Mouse (Mus musculus) urinary bladder, adult 2 months (tissue): ENCODE measurements around the gene Kng2. TPM values are rescaled to one million over a fixed set of nuclear protein-coding genes. Genes with fewer than 3 reads are reported as not detected.
"Not testable (repeated sequence)": the region's sequence is repeated elsewhere in the genome, so short reads cannot be mapped to it uniquely, and the experiment has no call there.

ENCODE experiments used
- DNase-seq: peaks from one replicate; pipeline ENCODE4 v3.0.0; 2022; ENCODE audit warnings: low spot score
- polyA plus RNA-seq: library from polyadenylated mRNA; depleted of rRNA; stranded (reverse); fragments of >200 nt; gene quantifications from 2 replicates; pipeline ENCODE4 v1.2.3, GENCODE M21; 2012; rRNA removed

Gene Kng2
- polyA plus RNA-seq, 1 experiment = 0.07 TPM

DNA sequence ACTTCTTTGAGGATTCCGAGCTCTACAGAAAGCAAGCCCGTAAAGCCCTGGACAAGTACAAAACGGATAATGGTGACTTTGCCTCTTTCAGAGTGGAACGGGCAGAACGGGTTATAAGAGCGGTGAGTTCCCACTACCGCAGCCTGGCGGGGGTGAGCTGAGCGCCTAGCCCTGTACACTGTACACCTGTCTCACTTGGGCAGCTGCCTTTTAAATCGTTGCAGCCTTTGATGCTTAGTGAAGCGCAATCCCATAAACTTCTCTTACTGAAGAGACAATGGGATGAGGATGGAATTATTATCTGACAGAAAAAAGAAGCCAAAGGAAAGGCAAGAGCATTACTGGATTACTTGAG lies 73.2 kb downstream of the Kng2 start:
- no peak for DNase-seq

DNA sequence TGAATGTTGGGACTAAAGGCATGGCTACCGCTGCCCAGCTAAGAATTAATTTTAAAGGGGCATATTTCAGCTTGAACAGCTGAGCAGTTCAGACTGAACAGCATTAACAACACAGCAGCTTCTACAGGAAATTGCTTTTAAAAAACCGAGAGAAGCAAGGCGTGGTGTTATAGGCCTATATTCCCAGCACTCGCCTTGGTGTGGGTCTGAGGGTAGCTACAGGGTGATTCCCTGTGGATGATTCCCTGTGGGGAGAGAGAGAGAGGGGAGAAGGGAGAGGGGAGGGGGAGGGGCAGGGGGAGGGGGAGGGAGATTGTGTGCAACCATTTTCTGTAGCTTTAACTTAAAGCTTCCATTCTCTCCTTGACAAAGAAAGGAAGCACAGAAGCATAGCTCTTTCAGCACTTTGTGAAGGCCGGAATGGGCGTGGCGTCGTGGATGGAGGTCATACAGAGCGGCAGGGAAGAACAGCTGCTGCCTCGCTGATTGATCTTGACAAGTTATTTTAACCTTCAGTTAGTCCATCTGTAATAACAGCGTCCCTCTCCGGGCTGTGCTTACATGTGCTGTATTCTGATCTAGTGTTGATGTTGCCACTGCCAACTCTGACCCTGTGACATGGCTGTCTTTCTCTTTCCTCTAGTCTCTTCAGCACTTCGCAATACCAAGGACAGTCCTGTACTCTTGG lies 73.7 kb downstream of the Kng2 start:
- no peak for DNase-seq

DNA sequence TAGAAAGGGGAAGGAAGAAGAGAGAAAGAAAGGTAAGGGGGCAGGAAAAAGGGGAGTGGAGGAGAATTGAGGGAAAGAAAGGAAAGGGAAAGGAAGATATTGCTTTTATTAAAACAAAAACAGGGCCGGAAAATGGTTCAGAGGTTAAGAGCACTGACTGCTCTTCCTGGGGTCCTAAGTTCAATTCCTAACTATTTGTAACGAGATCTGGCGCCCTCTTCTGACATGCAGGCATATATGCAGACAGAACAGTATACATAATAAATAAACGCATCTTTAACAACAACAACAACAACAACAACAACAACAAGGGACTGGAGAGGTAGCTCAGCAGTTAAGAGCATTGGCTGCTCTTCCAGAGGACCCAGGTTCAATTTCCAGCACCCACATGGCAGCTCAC lies 76.2 kb downstream of the Kng2 start:
- no peak for DNase-seq

DNA sequence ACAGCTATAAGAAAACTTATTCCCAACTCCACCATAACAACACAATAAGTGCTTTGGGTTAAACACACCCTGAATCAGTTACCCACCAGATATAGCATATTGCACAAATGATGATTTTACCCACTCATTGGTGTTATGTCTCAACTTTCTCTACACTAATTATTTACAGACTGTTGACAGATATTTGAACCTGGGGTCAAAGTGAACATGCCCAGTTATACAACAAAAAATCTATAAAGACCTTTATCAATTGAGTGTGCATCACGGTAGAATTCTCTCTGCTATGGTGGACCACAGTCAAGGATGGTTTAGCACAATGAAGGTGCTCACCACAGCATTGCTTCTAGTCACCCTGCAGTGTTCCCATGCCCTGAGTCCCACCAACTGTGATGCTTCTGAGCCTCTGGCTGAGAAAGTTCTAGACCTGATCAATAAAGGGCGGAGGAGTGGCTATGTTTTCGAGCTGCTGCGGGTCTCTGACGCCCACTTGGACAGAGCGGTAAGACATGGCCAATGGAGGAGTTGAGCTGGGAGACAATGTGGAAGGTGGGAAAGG lies 78.4 kb downstream of the Kng2 start, which contains the start of gene Hrg:
Gene Hrg (plus strand): TSS at position 233 of the 556 bp plus-strand sequence.
- DNase-seq = no peak

DNA sequence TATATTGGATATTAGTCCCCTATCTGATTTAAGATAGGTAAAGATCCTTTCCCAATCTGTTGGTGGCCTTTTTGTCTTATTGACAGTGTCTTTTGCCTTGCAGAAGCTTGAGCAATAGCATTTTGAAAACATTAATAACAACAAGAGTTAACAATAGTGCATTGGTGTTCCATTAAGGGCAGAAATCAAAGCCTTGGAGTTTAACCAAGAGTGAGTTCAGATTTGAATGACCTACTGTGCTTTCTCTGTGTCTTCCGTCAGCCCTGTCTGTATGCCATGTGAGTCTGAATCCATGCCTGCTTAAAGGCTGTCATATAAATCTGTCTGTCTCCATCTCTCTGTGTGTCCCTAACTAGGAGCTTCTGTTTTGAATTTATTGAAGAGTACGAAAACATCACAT lies 81.9 kb downstream of the Kng2 start:
- DNase-seq = no peak

DNA sequence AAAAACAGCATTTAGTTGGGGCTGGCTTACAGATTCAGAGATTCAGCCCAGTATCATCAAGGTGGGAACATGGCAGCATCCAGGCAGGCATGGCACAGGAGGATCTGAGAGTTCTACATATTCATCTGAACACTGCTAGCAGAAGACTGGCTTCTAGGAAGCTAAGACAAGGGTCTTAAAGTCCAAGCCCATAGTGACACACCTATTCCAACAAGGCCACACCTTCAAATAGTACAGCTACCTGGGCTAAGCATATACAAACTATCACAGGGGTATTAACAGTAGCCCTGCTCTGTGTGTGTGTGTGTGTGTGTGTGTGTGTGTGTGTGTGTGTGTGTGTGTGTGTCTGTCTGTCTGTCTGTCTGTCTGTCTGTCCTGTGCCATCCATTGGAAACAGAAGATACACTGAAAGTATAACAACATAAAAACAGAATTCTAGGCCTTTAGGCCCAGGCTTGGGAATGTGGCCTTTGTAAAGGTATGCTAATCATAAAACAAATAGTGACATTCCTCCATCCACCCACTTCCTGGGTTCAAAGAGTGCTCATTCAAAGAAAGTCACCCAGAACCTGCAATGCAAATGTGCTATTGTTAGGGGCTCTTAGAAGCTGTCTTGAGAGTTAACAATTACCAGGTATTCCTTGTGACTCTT lies 87.3 kb downstream of the Kng2 start:
- DNase-seq = not testable (repeated sequence)

DNA sequence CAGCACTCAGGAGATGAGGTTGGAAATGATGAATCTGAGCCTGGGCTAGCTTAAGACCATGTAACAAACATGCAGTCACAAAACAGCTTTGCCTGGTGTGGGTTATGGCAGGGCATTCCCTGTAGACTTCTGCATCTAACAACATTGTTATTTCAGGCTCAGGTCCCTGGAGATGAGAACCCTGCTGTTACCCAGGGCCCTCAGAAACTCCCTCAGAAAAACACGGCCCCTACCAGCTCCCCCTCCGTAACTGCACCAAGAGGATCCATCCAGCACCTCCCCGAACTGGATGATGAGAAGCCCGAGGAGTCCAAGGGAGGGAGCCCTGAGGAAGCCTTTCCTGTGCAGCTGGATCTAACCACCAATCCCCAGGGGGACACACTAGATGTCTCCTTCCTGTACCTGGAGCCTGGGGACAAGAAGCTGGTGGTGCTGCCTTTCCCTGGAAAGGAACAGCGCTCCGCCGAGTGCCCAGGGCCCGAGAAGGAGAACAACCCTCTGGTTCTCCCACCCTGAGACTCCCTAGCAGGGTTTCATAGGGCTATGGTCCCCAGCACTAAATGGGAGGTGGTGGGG lies 90.1 kb downstream of the Kng2 start:
- no peak for DNase-seq

DNA sequence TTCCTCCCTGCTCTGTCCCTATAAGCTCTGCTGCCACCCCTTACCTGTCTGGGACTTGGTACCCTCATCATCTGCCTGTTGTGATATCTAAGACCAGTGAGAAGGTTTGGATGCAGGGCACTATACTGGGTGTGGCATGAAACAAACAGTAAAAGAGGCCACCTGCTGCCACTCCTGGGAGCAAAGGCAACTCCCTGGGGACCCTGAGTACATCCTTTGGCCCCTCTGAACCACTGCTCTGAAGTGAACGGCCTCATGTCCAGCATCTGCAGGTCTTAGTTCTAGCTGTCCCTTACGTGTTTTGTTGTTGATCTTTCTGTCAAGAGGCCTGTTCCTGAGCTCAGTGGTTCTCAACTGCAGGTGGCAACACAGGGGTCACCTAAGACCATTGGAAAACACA lies 90.7 kb downstream of the Kng2 start:
- no peak for DNase-seq

DNA sequence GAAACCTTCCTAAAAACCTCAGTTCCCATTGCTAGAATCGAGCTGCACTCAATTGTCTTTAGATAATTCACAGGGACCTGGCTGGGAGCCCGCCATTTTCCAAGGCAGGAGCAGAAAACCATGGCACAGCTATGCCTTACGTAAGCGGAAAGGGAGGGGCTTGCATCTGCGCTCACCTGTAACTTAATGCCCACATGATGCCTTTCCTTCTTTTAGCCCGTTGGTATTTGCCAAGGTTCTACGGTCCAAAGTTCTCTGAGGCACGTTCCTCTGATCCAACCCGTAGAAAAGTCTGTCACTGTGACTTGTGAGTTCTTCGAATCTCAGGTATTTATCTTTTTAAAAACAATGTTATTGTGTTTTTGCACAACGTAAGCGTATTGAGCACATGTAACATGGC lies 91.7 kb downstream of the Kng2 start:
- DNase-seq = no peak

Other genes starting within 250 kb of the Kng2 start
- gene Crygs, start 217.9 kb downstream of the Kng2 start, polyA plus RNA-seq = not detected in 2 replicates
- gene Tbccd1, start 171.8 kb downstream of the Kng2 start, polyA plus RNA-seq = 19.8 and 23.6 TPM in 2 replicates
- 43.5 and 45.6 TPM in 2 replicates for gene Dnajb11, start 171.6 kb downstream of the Kng2 start, polyA plus RNA-seq
- gene Ahsg, start 138.2 kb downstream of the Kng2 start, polyA plus RNA-seq = 0.21 and 1.8 TPM in 2 replicates
- 1.8 and 2.3 TPM in 2 replicates for gene Fetub, start 111.1 kb downstream of the Kng2 start, polyA plus RNA-seq
- not detected in 2 replicates for gene Hrg, start 78.4 kb downstream of the Kng2 start, polyA plus RNA-seq
- gene Kng1, start 28.4 kb upstream of the Kng2 start, polyA plus RNA-seq = 0.08 and 0.10 TPM in 2 replicates
- gene Eif4a2, start 78.0 kb upstream of the Kng2 start, polyA plus RNA-seq = 624 and 781 TPM in 2 replicates
- gene Rfc4, start 98.3 kb upstream of the Kng2 start, polyA plus RNA-seq = 1.3 and 2.5 TPM in 2 replicates
- 33.4 and 78.4 TPM in 2 replicates for gene Adipoq, start 117.1 kb upstream of the Kng2 start, polyA plus RNA-seq
- 8.1 and 8.8 TPM in 2 replicates for gene St6gal1, start 195.3 kb upstream of the Kng2 start, polyA plus RNA-seq